Mouse (Mus musculus) heart, postnatal 4 days (tissue): ENCODE measurements around the gene Hsd3b6. TPM values are rescaled to one million over a fixed set of nuclear protein-coding genes. Genes with fewer than 3 reads are reported as not detected.
"Not testable (repeated sequence)": the region's sequence is repeated elsewhere in the genome, so short reads cannot be mapped to it uniquely, and the experiment has no call there.

Experiments
- DNase-seq: peaks from one replicate; pipeline ENCODE4 v3.0.0; 2021
- total RNA-seq, 2 experiments: library from RNA; stranded (reverse); gene quantifications; 2 replicates each; pipeline ENCODE4 v1.2.3; 2021

Gene Hsd3b6
- total RNA-seq: not detected

- DNase-seq: no peak
These were observed at the start of gene Hsd3b6 for GRCm38 (mm10) chr3:98814101-98814670. TSS of gene Hsd3b6 (minus strand) at chr3:98814443.

GRCm38 (mm10) chr3:98862800-98863199, 48.6 kb upstream of the Hsd3b6 start:
- no peak for DNase-seq

- DNase-seq: no peak
These were observed 45.3 kb upstream of the Hsd3b6 start, which contains the start of gene Hsd3b1 for GRCm38 (mm10) chr3:98859576-98859975. TSS of gene Hsd3b1 (minus strand) at chr3:98859794.

- no peak for DNase-seq
These were observed 43.8 kb upstream of the Hsd3b6 start for GRCm38 (mm10) chr3:98858051-98858450.

GRCm38 (mm10) chr3:98856892-98857291, 42.6 kb upstream of the Hsd3b6 start:
- no peak for DNase-seq

- DNase-seq: no peak
These were observed 40.9 kb upstream of the Hsd3b6 start for GRCm38 (mm10) chr3:98855160-98855559.

GRCm38 (mm10) chr3:98853685-98854084, 39.4 kb upstream of the Hsd3b6 start:
- DNase-seq: no peak

- no peak for DNase-seq
These were observed 38.8 kb upstream of the Hsd3b6 start for GRCm38 (mm10) chr3:98853051-98853450.

- DNase-seq: no peak
These were observed 38.4 kb upstream of the Hsd3b6 start for GRCm38 (mm10) chr3:98852631-98853030.

GRCm38 (mm10) chr3:98851853-98852252, 37.6 kb upstream of the Hsd3b6 start:
- no peak for DNase-seq

GRCm38 (mm10) chr3:98850262-98850661, 36.0 kb upstream of the Hsd3b6 start:
- DNase-seq: no peak

GRCm38 (mm10) chr3:98848898-98849297, 34.7 kb upstream of the Hsd3b6 start:
- no peak for DNase-seq

- not testable (repeated sequence) for DNase-seq
These were observed 1.6 kb downstream of the Hsd3b6 start for GRCm38 (mm10) chr3:98812653-98813052.

GRCm38 (mm10) chr3:98805032-98805431, 9.2 kb downstream of the Hsd3b6 start:
- not testable (repeated sequence) for DNase-seq

- no peak for DNase-seq
These were observed 27.7 kb downstream of the Hsd3b6 start for GRCm38 (mm10) chr3:98786551-98786950.

- DNase-seq: no peak
These were observed 31.9 kb downstream of the Hsd3b6 start for GRCm38 (mm10) chr3:98782181-98782868.

- DNase-seq: no peak
These were observed 33.3 kb downstream of the Hsd3b6 start for GRCm38 (mm10) chr3:98780921-98781320.

GRCm38 (mm10) chr3:98764155-98764554, 50.1 kb downstream of the Hsd3b6 start:
- peak; percentile 7 for DNase-seq

GRCm38 (mm10) chr3:98756836-98757235, 57.4 kb downstream of the Hsd3b6 start:
- DNase-seq: no peak

Other genes with a start within 250 kb of the Hsd3b6 start
- gene Gm10681, start 225.6 kb downstream of the Hsd3b6 start, total RNA-seq: not detected
- gene Hsd3b5, start 184.2 kb downstream of the Hsd3b6 start, total RNA-seq: not detected
- gene Hsd3b2, start 89.9 kb downstream of the Hsd3b6 start, total RNA-seq: not detected
- not detected for gene Hsd3b3, start 51.3 kb downstream of the Hsd3b6 start, total RNA-seq
- gene Hsd3b1, start 45.4 kb upstream of the Hsd3b6 start, total RNA-seq: not detected
- not detected for gene Hao2, start 78.8 kb upstream of the Hsd3b6 start, total RNA-seq